Mouse (Mus musculus) forebrain, postnatal 0 days (tissue): ENCODE measurements at regions not wholly inside any gene's neighbourhood (a gene's known extent, or its start where the extent isn't known, plus 50 kb on each side); places are given as distances from the start of the nearest gene placed in this dataset.

Experiments used
- ATAC-seq: fragments of 200-750 bp; cut with Nextera tagmentation; 2 replicates; pipeline ENCODE4 v1.8.0; 2017; ENCODE audit warnings: mild to moderate bottlenecking, moderate library complexity
- DNase-seq: peaks from one replicate; pipeline ENCODE4 v3.0.0-alpha.2; 2015
- H3K27ac ChIP-seq: fragments of 300-500 bp; sonication (generic); 2 replicates; pipeline ENCODE4 v1.5.1; 2014; ENCODE audit warnings: low read depth, mild to moderate bottlenecking, antibody characterized with exemption, low read length, moderate library complexity, mixed read lengths
- H3K27me3 ChIP-seq: fragments of 300-500 bp; sonication (generic); 2 replicates; pipeline ENCODE4 v1.6.1; 2014; ENCODE audit warnings: mild to moderate bottlenecking, low read length, mixed read lengths; ENCODE audit not compliant: insufficient read depth
- H3K36me3 ChIP-seq: fragments of 300-500 bp; sonication (generic); 2 replicates; pipeline ENCODE4 v1.6.1; 2014; ENCODE audit warnings: mild to moderate bottlenecking, moderate library complexity; ENCODE audit not compliant: insufficient read depth
- H3K4me1 ChIP-seq: fragments of 300-500 bp; sonication (generic); 2 replicates; pipeline ENCODE4 v1.6.1; 2014; ENCODE audit warnings: antibody characterized with exemption; ENCODE audit not compliant: insufficient read depth
- H3K4me2 ChIP-seq: fragments of 300-500 bp; sonication (generic); 2 replicates; pipeline ENCODE4 v1.6.1; 2014; ENCODE audit warnings: low read depth, mild to moderate bottlenecking, moderate library complexity
- H3K4me3 ChIP-seq: fragments of 300-500 bp; sonication (generic); 2 replicates; pipeline ENCODE4 v1.5.1; 2014; ENCODE audit warnings: low read depth, low read length, mixed read lengths
- H3K9ac ChIP-seq: fragments of 300-500 bp; sonication (generic); 2 replicates; pipeline ENCODE4 v1.6.1; 2014; ENCODE audit warnings: mild to moderate bottlenecking
- H3K9me3 ChIP-seq: fragments of 300-500 bp; sonication (generic); 2 replicates; pipeline ENCODE4 v1.6.1; 2016; ENCODE audit warnings: low read length
- CTCF ChIP-seq: sonication (generic); IDR thresholded peaks from 2 replicates; pipeline ENCODE4 v1.5.1; 2016; ENCODE audit warnings: antibody characterized with exemption, control low read depth, low read depth
- WGBS: fragments of 180-500 bp; shearing (Covaris S2); extraction: QIAGEN DNeasy Blood & Tissue Kit; methylation state at CpG from one replicate; pipeline ENCODE4 v1.1.7; 2014; 5-methylcytosine and 5-hydroxymethylcytosine counted together

- no peak for ATAC-seq
- WGBS, result 54% methylated on average over 4 of the region's 4 CpGs
- H3K27me3 ChIP-seq, result no peaks in the 10 kb centered on the region
These were observed 258.9 kb downstream of the Sqor start for GRCm38 (mm10) chr2:123023918-123024317.

GRCm38 (mm10) chr2:123024380-123024779, 259.3 kb downstream of the Sqor start:
- Histone ChIP-seq H3K9me3 (no peaks in the 10 kb centered on the region), H3K27me3 (no peaks in the 10 kb centered on the region), H3K4me3 (no peak overlapping the region), H3K27ac (no peak overlapping the region), H3K9ac (no peak overlapping the region), H3K36me3 (no peaks in the 10 kb centered on the region), H3K4me2 (no peak overlapping the region), H3K4me1 (no peaks in the 10 kb centered on the region)
- no peak for DNase-seq
- TF ChIP-seq CTCF, result no peak
- ATAC-seq, result no peak
- WGBS, result 82% methylated on average over 1 of the region's 1 CpGs

More at GRCm38 (mm10) chr2:123023918-123024317, 258.9 kb downstream of the Sqor start:
- Histone ChIP-seq H3K4me1 (no peaks in the 10 kb centered on the region), H3K36me3 (no peaks in the 10 kb centered on the region), H3K4me3 (no peak overlapping the region), H3K27ac (no peak overlapping the region), H3K9me3 (no peaks in the 10 kb centered on the region), H3K4me2 (no peak overlapping the region), H3K9ac (no peak overlapping the region)
- DNase-seq, result peak; percentile 14
- no peak for TF ChIP-seq CTCF

GRCm38 (mm10) chr2:123024976-123025585, 260.0 kb downstream of the Sqor start:
- TF ChIP-seq CTCF, result no peak
- no peaks in the 10 kb centered on the region for H3K9me3 ChIP-seq
- no peaks in the 10 kb centered on the region for H3K27me3 ChIP-seq
- no peaks in the 10 kb centered on the region for H3K4me1 ChIP-seq
- 45% methylated on average over 4 of the region's 4 CpGs for WGBS
- H3K4me2 ChIP-seq, result no peak overlapping the region
- DNase-seq (peak; percentile 40), ATAC-seq (peak; percentile 47; the same call in 1 of the 2 replicates)
- H3K4me3 ChIP-seq, result no peak overlapping the region
- H3K9ac ChIP-seq, result no peak overlapping the region
- H3K27ac ChIP-seq, result no peak overlapping the region
- H3K36me3 ChIP-seq, result no peaks in the 10 kb centered on the region

- Histone ChIP-seq H3K4me3 (no peak overlapping the region), H3K9me3 (no peaks in the 10 kb centered on the region), H3K4me2 (no peak overlapping the region), H3K4me1 (no peaks in the 10 kb centered on the region), H3K9ac (no peak overlapping the region), H3K27me3 (no peaks in the 10 kb centered on the region), H3K36me3 (no peaks in the 10 kb centered on the region), H3K27ac (no peak overlapping the region)
- DNase-seq, result peak; percentile 58
- no peak; the same call in 1 of the 2 replicates for ATAC-seq
- TF ChIP-seq CTCF, result no peak
These were observed 282.3 kb downstream of the Sqor start for GRCm38 (mm10) chr2:123047321-123047720.

- 85% methylated on average over 1 of the region's 1 CpGs for WGBS
- TF ChIP-seq CTCF, result no peak
- no peak for ATAC-seq
These were observed 299.6 kb downstream of the Sqor start for GRCm38 (mm10) chr2:123064648-123065047.

GRCm38 (mm10) chr2:123068809-123069208, 303.8 kb downstream of the Sqor start:
- H3K4me2 ChIP-seq, result no peak overlapping the region
- TF ChIP-seq CTCF, result no peak
- H3K27me3 ChIP-seq, result no peaks in the 10 kb centered on the region
- no peaks in the 10 kb centered on the region for H3K9me3 ChIP-seq
- H3K36me3 ChIP-seq, result no peaks in the 10 kb centered on the region
- H3K4me1 ChIP-seq, result no peaks in the 10 kb centered on the region
- no peak overlapping the region for H3K27ac ChIP-seq
- no peak overlapping the region for H3K4me3 ChIP-seq
- peak; percentile 55; the same call in 1 of the 2 replicates for ATAC-seq
- 48% methylated on average over 5 of the region's 5 CpGs for WGBS
- no peak for DNase-seq
- H3K9ac ChIP-seq, result no peak overlapping the region

More at GRCm38 (mm10) chr2:123064648-123065047, 299.6 kb downstream of the Sqor start:
- no peak for DNase-seq
- no peak overlapping the region for H3K9ac ChIP-seq
- no peaks in the 10 kb centered on the region for H3K4me1 ChIP-seq
- H3K9me3 ChIP-seq, result no peaks in the 10 kb centered on the region
- H3K27ac ChIP-seq, result no peak overlapping the region
- H3K36me3 ChIP-seq, result no peaks in the 10 kb centered on the region
- H3K27me3 ChIP-seq, result no peaks in the 10 kb centered on the region
- no peak overlapping the region for H3K4me2 ChIP-seq
- no peak overlapping the region for H3K4me3 ChIP-seq

- Histone ChIP-seq H3K4me2 (no peak overlapping the region), H3K9me3 (no peaks in the 10 kb centered on the region), H3K4me1 (no peaks in the 10 kb centered on the region), H3K36me3 (no peaks in the 10 kb centered on the region), H3K4me3 (no peak overlapping the region), H3K27me3 (no peaks in the 10 kb centered on the region), H3K9ac (no peak overlapping the region), H3K27ac (no peak overlapping the region)
- WGBS, result 77% methylated on average over 2 of the region's 2 CpGs
- DNase-seq, result no peak
- TF ChIP-seq CTCF, result no peak
- ATAC-seq, result no peak
These were observed 307.6 kb downstream of the Sqor start for GRCm38 (mm10) chr2:123072653-123073052.
